Mouse (Mus musculus): ENCODE results near the gene Focad.

DNA sequence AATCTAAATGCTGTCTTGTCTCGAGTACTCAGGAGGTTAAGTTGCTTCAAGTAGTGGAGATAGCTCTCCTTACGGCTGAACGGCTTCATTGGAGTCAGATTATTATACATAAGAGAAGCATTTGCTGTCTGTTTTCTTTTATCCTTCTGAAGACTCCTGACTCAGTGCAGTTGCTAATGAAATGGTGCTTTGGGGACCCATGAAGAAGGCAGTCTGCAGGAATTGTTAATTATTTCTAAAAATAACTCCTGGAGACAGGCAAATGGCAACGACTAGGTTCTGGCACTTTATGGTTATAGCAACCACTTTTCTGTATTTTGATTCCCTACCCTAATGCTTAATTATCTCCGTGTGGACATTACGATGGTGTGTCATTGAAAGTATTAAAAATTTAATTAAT, 201.1 kb downstream of the Focad start:
- no peak for TF ChIP-seq CTCF (IDR thresholded peaks at IDR 0.05; ENCODE audit: borderline replicate concordance, insufficient read depth, low read length)
- no peak for TF ChIP-seq POLR2A (IDR thresholded peaks at IDR 0.05; ENCODE audit: low read depth, low read length)

Data from embryonic fibroblast, embryonic 13.5 days (primary cell).